Mouse (Mus musculus): Measurements from ENCODE around the gene Oosp3.

Oosp3 gene

DNA sequence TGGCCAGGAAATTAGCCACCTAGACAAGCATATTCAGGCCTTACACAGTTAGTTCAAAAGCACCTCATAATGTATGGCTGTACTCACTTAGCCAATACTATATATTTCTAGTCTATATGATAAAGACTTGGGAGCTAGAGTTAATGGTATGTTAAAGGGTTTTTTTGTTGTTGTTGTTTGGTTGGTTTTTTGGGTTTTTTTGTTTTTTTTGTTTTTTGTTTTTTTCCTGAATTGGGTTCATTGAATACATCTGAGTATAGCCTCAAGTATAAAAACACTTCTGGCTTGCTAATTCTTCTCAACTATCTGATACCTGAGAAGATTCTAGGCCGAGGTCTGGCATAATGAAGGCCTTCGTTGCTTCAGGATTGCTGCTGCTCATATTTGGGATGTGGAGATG lies at the start of gene Oosp3:
Gene Oosp3 (plus strand): TSS at position 301 of the 400 bp plus-strand sequence.
- DNase-seq, result no peak

DNA sequence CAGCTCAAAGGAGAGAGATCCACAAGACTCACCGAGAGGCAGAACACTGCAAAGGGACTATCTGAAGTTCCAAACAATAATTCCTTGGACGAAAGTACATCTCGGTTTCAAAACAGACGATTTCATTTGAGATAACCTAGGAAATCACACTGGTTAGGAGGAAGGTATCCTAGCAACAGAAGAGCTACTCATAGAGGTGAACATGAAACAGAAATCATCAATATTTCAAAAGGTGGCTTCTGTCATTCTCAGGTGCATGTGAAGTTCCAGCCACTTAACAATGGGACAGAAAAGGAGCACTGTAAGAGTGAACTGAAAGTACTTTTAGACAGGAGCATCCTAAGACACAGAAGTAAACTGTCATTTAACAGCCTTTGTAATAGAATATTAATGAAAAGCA lies 47.3 kb upstream of the Oosp3 start:
- no peak for DNase-seq

DNA sequence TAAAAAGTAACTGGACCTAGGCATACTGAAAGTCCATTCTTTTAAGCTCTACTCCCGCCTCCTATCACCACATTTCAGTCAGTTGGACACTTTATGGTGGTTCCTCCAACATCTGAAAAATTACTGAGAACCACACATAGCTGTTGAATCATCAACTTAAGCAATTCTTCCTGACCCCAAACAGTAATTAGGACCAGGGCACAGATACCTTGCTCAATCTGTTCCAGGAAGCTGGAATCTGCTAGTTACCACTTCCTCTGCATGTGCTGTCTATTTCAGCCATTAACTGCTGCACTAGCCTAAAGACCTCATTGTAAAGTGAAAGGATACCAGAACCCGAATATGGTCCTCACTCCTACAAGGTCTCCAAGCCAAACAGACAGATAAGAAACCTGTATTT lies 37.7 kb upstream of the Oosp3 start:
- no peak for DNase-seq

DNA sequence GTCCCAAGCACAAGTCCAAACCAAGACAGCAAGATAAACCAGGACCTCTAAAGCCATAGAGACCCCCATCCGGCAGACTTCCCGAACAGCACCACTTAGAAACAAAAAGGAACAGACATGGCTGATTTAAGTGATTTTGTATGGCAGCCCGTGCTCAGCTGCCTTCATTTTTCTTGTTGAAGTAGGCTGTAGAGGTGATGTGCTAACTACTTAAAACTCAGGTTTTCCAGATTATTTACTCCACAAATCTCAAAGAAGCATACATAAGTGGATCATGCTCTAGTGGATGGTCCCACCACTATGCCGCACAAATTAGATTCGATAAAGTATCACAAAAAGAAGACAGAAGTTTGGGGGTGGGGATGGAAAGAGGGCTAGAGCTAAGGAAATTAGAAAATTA lies 36.4 kb upstream of the Oosp3 start, which contains the start of gene Oosp2:
Gene Oosp2 (minus strand): TSS at position 101 of the 400 bp plus-strand sequence.
- DNase-seq, result no peak

DNA sequence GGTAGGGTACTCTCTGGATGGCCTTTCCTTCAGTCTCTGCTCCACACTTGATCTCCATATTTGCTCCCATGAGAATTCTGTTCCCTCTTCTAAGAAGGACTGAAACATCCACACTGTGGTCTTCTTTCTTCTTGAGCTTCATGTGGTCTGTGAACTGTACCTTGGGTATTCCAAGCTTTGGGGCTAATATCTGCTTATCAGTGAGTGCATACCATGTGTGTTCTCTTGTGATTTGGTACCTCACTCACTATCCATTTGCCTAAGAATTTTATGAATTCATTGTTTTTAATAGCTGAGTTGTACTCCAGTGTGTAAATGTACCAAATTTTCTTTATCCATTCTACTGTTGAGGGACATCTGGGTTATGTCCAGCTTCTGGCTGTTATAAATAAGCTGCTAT lies 35.3 kb upstream of the Oosp3 start:
- DNase-seq, result no peak

DNA sequence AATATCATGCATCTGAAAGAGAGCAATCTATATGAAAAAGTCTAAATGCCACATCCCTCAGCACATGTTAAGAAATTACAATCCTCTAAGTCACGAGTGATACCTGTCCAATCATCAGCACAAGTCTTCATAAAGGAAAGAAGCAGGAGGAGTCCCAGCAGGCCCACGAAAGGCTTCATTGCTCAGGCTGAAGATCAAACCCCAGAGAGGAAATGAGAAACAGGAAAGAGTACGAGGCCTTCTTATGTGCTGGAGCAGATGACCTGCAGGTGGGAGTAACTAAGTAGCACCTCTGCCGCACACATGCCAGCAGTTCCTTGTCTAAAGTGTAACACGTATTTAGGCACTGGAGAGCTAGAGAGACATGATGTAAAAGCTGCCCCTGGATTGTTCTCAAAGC lies 6.0 kb upstream of the Oosp3 start, which contains the start of gene Oosp1:
Gene Oosp1 (minus strand): TSS at position 312 of the 400 bp plus-strand sequence.
- DNase-seq, result no peak

DNA sequence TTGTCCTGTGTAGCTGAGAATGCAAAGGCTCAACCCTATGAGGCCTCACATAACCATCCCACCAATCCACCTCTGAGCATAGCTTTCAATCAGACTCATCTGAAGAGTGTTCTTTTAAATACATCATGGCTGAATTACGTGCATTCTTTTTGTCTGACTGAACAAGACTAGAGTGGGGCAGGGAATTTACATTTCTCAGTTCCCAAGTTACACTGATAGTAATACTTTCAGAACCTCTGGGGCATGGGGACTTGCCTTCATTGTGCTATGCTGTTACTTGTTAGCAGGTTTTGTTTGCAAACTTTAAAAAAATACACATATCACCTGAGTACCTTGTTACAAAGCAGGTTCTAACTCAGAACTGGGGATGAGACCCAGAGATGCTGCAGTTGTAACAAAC lies 5.4 kb upstream of the Oosp3 start:
- no peak for DNase-seq

DNA sequence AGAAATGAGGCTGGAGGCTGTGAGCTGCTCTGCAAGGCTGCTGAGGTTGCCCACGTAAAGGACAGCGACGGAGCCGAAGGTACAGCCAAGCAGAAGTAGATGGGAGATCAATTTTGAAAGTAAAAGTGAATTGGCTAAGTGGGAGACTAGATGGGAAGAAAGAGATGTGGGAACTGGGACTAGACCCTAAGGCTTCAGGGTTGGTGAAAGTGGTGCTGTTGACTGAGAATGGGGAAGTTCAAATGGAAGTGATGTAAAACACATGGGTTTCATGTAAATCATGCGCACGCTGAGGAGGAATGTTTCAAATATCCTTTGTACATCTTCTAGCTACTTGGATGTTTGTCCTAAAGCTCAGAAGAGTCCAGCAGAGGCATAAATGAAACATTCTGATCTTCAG lies 1.5 kb downstream of the Oosp3 start:
- no peak for DNase-seq

DNA sequence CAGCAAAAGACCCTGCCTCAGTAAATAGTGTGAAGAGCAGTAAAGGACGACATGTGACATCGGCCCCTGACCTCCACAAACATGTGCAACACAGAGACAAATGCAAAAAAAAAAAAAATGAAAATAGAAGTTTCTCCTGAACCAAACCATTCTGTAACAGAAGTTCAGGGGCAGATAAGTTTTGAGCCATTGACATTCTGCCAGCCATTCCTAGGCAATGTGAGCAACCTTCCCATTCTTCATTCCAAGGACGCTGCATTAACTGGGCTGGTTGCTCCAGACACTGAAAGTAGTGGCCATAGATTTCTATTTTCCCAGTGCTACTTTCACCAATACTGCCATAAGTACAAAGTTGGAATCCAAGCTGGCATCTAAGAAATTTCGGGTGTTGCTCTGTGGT lies 15.6 kb downstream of the Oosp3 start:
- DNase-seq, result no peak

DNA sequence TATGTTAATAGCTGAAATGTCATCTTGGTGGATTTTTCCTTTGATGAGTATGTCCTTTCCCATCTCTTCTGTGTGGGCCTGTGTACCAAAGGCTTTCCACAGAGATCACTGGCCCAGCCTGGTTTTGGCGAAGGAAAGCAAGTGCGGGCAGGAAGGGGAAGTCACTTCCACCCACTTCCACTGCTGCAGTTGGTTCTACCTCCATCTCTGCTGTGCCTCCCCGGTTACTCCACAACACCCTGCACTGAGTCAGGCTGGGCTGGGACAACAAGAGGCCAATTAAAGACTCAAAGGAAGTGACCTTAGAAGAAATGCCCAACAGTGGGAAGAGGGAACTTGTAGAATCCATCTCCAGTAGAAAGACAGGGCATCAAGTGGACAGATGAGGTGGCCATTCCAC lies 23.2 kb downstream of the Oosp3 start:
- no peak for DNase-seq

DNA sequence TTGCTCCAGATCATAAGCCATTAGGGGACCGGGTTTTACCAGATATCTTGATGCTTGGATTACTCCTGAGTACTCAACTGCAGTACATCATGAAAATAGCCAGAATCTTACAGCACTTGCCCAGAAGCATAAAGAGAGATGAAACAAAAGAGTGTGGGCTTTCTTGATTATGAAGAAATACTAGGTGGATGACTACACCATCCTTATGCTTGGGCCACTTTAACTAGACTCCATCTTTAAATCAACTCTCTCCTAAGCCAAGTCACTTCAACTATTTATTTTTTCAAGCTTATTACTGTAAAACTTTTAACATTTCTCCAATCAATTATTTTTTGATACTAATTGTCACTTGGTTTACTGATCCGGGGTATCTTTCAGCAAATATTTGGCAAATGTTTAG lies 27.0 kb downstream of the Oosp3 start:
- no peak for DNase-seq

DNA sequence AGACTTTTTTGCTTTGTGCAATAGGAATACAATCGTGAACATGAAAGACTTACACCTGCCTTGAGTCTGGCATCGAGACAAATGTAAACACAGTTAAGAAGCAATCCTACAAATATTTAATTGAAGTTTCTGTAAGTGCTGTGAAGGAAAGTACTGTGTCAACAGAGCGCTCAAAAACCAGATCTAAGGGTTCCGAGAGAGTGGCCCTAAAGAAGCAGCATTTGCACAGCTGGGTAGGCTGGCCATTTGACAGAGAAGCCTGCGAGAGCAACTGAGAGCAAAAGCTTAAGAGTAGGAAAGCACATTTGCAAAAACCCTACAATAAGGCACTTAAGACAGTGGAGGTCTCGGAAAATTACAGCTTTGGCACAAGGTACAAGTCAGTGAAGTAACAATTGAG lies 27.4 kb downstream of the Oosp3 start:
- DNase-seq, result no peak

DNA sequence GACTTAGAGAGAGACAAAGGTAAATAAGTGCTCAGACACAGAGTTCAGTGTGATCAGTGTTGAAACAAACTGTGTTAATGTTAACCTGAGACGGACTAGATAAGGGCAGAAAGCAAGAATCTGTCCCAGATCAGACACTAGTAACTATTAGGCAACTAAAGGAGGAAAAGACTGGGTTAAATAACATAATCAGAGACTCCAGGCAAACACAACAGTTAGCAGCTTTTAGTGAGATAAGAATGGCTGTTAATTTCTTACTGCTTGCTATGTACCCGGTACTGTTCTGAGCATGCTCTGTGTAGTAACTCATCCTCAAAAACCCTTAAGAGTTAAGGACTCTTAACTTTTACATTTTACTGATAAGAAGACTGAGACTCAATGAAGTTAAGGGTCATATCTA lies 29.1 kb downstream of the Oosp3 start:
- no peak for DNase-seq

DNA sequence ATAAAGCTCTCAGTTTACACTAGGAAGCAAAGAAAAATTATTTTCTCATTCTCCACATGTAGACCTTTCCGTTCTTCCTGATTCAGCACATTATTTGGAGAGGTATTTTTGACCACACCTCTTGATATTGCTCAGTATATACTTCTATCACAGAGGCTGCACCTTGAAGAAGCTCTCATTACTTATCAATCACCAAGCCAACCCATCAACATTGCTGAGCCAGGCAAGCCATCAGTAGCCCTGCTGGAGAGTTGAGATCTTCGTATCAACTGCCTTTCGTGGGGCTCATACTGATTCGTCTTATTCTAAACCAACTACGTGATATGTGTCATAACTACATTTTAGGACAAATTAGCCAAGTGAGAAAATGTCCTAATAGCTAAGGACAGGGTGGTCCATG lies 30.4 kb downstream of the Oosp3 start:
- no peak for DNase-seq

DNA sequence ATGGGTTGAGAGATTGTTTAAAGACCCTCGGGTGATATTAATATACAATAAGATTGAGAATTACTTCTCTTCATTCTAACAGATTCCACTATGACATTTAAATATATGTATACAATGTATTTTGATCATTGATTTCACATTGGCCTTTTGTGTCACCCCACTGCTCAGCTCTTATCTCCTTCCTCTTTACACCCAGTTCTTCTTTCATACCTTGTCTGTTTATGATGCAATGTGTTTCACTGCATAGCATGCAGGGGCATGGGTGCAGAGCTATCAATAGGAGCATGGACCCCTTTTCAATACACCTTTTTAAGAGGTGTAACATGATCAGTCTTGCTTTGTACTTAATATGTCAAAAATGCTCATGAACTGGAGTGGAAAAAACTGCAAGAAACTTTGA lies 33.4 kb downstream of the Oosp3 start:
- no peak for DNase-seq

DNA sequence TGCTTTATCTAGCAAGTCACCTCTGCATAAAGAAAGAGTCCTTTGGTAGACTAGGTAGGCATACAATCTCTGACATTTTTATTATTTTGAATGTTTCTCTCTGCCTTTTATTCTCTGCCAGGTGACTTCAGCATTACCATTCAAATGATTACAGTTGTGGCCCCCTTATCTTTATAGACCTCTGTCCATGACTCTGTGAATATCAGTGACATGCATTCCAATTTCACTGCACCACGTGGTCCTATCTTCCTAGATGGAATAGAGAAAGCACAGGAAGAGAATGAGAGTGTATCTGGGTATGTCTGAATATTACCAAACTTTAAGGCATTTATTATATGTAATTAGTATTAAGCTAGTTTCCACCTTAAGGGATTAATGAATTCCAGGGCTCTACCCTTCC lies 39.6 kb downstream of the Oosp3 start:
- no peak for DNase-seq

DNA sequence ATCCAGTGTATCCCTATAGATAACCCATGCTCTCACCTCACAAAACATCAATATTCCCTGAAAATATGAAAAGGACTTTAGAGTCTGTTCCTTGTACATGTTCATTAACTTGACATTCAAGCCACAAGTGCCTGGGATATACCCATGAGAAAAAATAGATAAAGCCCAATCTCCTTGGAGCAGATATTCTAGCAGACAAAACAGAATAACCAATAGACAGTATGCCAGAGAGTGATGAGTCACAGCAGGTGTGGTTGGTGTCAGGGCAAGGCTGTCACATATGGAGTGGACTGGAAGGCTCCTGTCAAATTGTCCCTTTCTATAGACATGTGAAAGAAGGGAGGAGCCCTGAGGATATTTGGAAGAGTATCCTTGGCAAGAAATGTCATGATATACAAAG lies 48.8 kb downstream of the Oosp3 start:
- DNase-seq, result no peak

DNA sequence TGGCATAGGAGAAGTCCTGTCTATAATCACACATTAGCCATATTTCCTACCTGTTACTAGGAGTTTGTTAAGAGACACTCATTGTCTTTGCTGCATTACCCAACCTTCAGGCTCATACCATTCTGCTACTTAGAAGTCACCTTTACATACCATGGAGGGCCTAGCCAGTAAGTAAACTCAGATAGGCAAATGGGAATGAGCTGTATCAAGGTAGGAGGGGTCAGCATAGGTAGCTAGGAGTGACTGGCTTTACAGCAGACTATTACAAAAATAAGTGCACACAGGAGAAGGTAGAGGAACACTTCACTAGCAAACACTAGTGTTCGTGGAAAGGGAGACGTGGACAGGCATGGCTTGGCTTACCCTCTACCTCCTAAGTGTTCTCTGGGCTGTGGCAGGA lies 50.4 kb downstream of the Oosp3 start, which contains the start of gene Gif:
Gene Gif (plus strand): TSS at position 257 of the 400 bp plus-strand sequence.
- no peak for DNase-seq
